Mouse (Mus musculus): ENCODE measurements around the gene Wbp2. TPM values are rescaled to one million over a fixed set of nuclear protein-coding genes. Genes with fewer than 3 reads are reported as not detected.
A peak's percentile ranks its signal among the peaks of the same experiment; 100 is the strongest.

The Wbp2 gene
- polyA plus RNA-seq, 1 experiment: 288 TPM

- WGBS: 2% methylated on average over 70 of the region's 70 CpGs
- no peak for DNase-seq
- H3K27me3 ChIP-seq (ENCODE audit: control insufficient read depth, insufficient read depth, low read length): peaks cover 11% of the 10 kb centered on the region; the same call in 1 of the 2 replicates
Observed at GRCm38 (mm10) chr11:116109441-116110081, 22.8 kb upstream of the Wbp2 start.

GRCm38 (mm10) chr11:116108464-116109137 lies 21.8 kb upstream of the Wbp2 start:
- TF ChIP-seq POLR2A (IDR thresholded peaks at IDR 0.05; ENCODE audit: control insufficient read depth, extremely low read depth, insufficient read depth, low read length, poor library complexity): no peak
- TF ChIP-seq CTCF (IDR thresholded peaks at IDR 0.05; ENCODE audit: borderline replicate concordance, control insufficient read depth, extremely low read depth, insufficient read depth, low read length, poor library complexity): no peak
- Histone ChIP-seq H3K27me3 (ENCODE audit: control insufficient read depth, insufficient read depth, low read length) (peaks cover 11% of the 10 kb centered on the region; the same call in 1 of the 2 replicates), H3K4me1 (replicated peaks; ENCODE audit: control insufficient read depth, insufficient read depth, low read length) (peaks cover 8% of the 10 kb centered on the region; the same call in 1 of the 2 replicates), H3K27ac (ENCODE audit: control insufficient read depth, insufficient read depth, low read length) (peak overlapping the region; percentile 19; the same call in 1 of the 2 replicates), H3K36me3 (ENCODE audit: control insufficient read depth, insufficient read depth, low read length) (no peaks in the 10 kb centered on the region), H3K4me3 (ENCODE audit: control insufficient read depth, insufficient read depth, low read length) (0 out of 2 replicates have a peak overlapping the region, but pooled peaks have one; percentile 7)
- DNase-seq: no peak
- WGBS: 68% methylated on average over 23 of the region's 23 CpGs

More at GRCm38 (mm10) chr11:116109441-116110081, 22.8 kb upstream of the Wbp2 start:
- TF ChIP-seq CTCF (IDR thresholded peaks at IDR 0.05; ENCODE audit: borderline replicate concordance, control insufficient read depth, extremely low read depth, insufficient read depth, low read length, poor library complexity) (no peak), POLR2A (IDR thresholded peaks at IDR 0.05; ENCODE audit: control insufficient read depth, extremely low read depth, insufficient read depth, low read length, poor library complexity) (no peak)
- Histone ChIP-seq H3K27ac (ENCODE audit: control insufficient read depth, insufficient read depth, low read length) (no peak overlapping the region), H3K36me3 (ENCODE audit: control insufficient read depth, insufficient read depth, low read length) (no peaks in the 10 kb centered on the region), H3K4me1 (replicated peaks; ENCODE audit: control insufficient read depth, insufficient read depth, low read length) (peaks cover 8% of the 10 kb centered on the region; the same call in 1 of the 2 replicates), H3K4me3 (ENCODE audit: control insufficient read depth, insufficient read depth, low read length) (peak overlapping the region; percentile 33)

- Histone ChIP-seq H3K4me3 (ENCODE audit: control insufficient read depth, insufficient read depth, low read length) (0 out of 2 replicates have a peak overlapping the region, but pooled peaks have one; percentile 7), H3K27me3 (ENCODE audit: control insufficient read depth, insufficient read depth, low read length) (peaks cover 11% of the 10 kb centered on the region; the same call in 1 of the 2 replicates), H3K27ac (ENCODE audit: control insufficient read depth, insufficient read depth, low read length) (peak overlapping the region; percentile 19; the same call in 1 of the 2 replicates), H3K4me1 (replicated peaks; ENCODE audit: control insufficient read depth, insufficient read depth, low read length) (peaks cover 8% of the 10 kb centered on the region; the same call in 1 of the 2 replicates), H3K36me3 (ENCODE audit: control insufficient read depth, insufficient read depth, low read length) (no peaks in the 10 kb centered on the region)
- WGBS: 84% methylated on average over 19 of the region's 19 CpGs
- DNase-seq: no peak
- TF ChIP-seq POLR2A (IDR thresholded peaks at IDR 0.05; ENCODE audit: control insufficient read depth, extremely low read depth, insufficient read depth, low read length, poor library complexity) (no peak), CTCF (IDR thresholded peaks at IDR 0.05; ENCODE audit: borderline replicate concordance, control insufficient read depth, extremely low read depth, insufficient read depth, low read length, poor library complexity) (no peak)
Observed at GRCm38 (mm10) chr11:116107777-116108285, 21.0 kb upstream of the Wbp2 start.

GRCm38 (mm10) chr11:116106963-116107776 lies 20.4 kb upstream of the Wbp2 start:
- Histone ChIP-seq H3K36me3 (ENCODE audit: control insufficient read depth, insufficient read depth, low read length) (no peaks in the 10 kb centered on the region), H3K27me3 (ENCODE audit: control insufficient read depth, insufficient read depth, low read length) (peaks cover 11% of the 10 kb centered on the region; the same call in 1 of the 2 replicates), H3K4me1 (replicated peaks; ENCODE audit: control insufficient read depth, insufficient read depth, low read length) (peaks cover 8% of the 10 kb centered on the region; the same call in 1 of the 2 replicates), H3K4me3 (ENCODE audit: control insufficient read depth, insufficient read depth, low read length) (no peak overlapping the region), H3K27ac (ENCODE audit: control insufficient read depth, insufficient read depth, low read length) (no peak overlapping the region)
- TF ChIP-seq POLR2A (IDR thresholded peaks at IDR 0.05; ENCODE audit: control insufficient read depth, extremely low read depth, insufficient read depth, low read length, poor library complexity) (no peak), CTCF (IDR thresholded peaks at IDR 0.05; ENCODE audit: borderline replicate concordance, control insufficient read depth, extremely low read depth, insufficient read depth, low read length, poor library complexity) (no peak)
- WGBS: 79% methylated on average over 14 of the region's 14 CpGs
- no peak for DNase-seq

GRCm38 (mm10) chr11:116106154-116106962 lies 19.6 kb upstream of the Wbp2 start:
- WGBS: 94% methylated on average over 32 of the region's 32 CpGs
- no peak overlapping the region for H3K4me3 ChIP-seq (ENCODE audit: control insufficient read depth, insufficient read depth, low read length)
- H3K27me3 ChIP-seq (ENCODE audit: control insufficient read depth, insufficient read depth, low read length): peaks cover 11% of the 10 kb centered on the region; the same call in 1 of the 2 replicates
- H3K4me1 ChIP-seq (replicated peaks; ENCODE audit: control insufficient read depth, insufficient read depth, low read length): peaks cover 8% of the 10 kb centered on the region; the same call in 1 of the 2 replicates
- DNase-seq: no peak
- H3K27ac ChIP-seq (ENCODE audit: control insufficient read depth, insufficient read depth, low read length): no peak overlapping the region
- no peaks in the 10 kb centered on the region for H3K36me3 ChIP-seq (ENCODE audit: control insufficient read depth, insufficient read depth, low read length)
- no peak for TF ChIP-seq CTCF (IDR thresholded peaks at IDR 0.05; ENCODE audit: borderline replicate concordance, control insufficient read depth, extremely low read depth, insufficient read depth, low read length, poor library complexity)
- TF ChIP-seq POLR2A (IDR thresholded peaks at IDR 0.05; ENCODE audit: control insufficient read depth, extremely low read depth, insufficient read depth, low read length, poor library complexity): no peak

All from thymus, adult 2 months (tissue).